Comparison of ENCODE assay signal across 12 mouse cellular contexts in genomic region chr10:96358984-96359383, GRCm38 (mm10).
"Had no signal": no experiment of that assay in that cellular context is flagged by ENCODE, and none has a peak within 500 bp of the region (broad histone marks: within the 10 kb centered on the region; RNA-seq: fewer than 3 reads in every experiment).

No protein-coding gene starts in this region.

- DNase-seq: kidney, postnatal 14 days; kidney, postnatal 4 days; liver, embryonic 13.5 days; lung, adult 2 months; lung, postnatal 14 days; lung, postnatal 4 days; right cerebral cortex, adult 18-20 months; right cerebral cortex, postnatal 14 days; right cerebral cortex, postnatal 4 days; thymus, adult 2 months; thymus, postnatal 14 days; thymus, postnatal 4 days had no signal
